ENCODE assay signal across 29 mouse cellular contexts in the genomic region with DNA sequence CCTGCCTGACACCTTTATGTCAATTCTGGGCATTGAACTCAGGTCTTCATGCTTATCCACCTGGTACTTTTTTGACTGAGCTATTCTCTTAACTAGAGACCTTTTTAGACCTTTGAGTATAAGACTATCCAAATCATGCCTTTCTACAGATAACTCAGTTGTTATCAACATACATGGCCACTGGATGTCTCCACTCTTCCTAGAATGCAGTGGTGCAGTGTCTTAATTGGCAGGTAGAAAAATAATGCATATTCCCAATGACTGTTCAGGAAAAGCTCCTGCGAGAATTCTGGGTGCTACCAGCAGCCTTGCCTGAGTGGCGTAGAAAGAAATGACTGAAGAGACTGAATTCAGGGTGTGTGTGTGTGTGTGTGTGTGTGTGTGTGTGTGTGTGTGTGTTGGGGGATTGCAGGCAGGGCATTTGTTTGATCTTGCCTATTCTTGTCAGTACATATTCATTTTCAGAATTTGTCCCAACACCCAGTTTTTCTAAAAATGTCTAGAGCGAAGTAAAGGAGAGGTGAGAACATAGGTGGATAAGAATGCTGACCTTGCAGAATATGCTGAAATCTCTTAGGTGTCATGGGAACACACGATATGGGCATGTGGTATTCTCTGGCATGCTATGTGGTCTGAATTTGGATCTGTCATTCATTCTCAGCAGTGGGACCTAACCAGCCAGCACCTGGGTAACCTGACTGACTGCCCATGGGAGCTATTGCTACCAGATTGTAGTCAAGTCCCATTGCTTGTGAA.
A peak's percentile ranks its signal among the peaks of the same experiment; 100 is the strongest.
DNase-seq lines count a peak whose midpoint lies in the region; ATAC-seq and TF ChIP-seq lines count a peak whose summit lies in the region.
"Had no signal": no experiment of that assay in that cellular context is flagged by ENCODE, and none has a peak within 500 bp of the region (broad histone marks: within the 10 kb centered on the region; RNA-seq: fewer than 3 reads in every experiment).

No protein-coding gene starts in this region.

- 0 out of 2 replicates have a peak, but pooled peaks cover 3% of the 10 kb centered on the region for H3K4me1 ChIP-seq in forebrain, embryonic 14.5 days (ENCODE audit: control insufficient read depth, insufficient read depth, low read length)
- H3K4me1 ChIP-seq in forebrain, embryonic 16.5 days (replicated peaks; ENCODE audit: control insufficient read depth, insufficient read depth, low read length): peaks cover 4% of the 10 kb centered on the region
- H3K4me1 ChIP-seq in intestine, postnatal 0 days (replicated peaks; ENCODE audit: control insufficient read depth, insufficient read depth, low read length): no peaks in the 10 kb centered on the region
- no peaks in the 10 kb centered on the region for H3K4me1 ChIP-seq in intestine, embryonic 15.5 days (replicated peaks)
- no peaks in the 10 kb centered on the region for H3K4me1 ChIP-seq in midbrain, embryonic 14.5 days (ENCODE audit: control insufficient read depth, insufficient read depth, low read length)
- H3K4me1 ChIP-seq in midbrain, embryonic 11.5 days (ENCODE audit: control insufficient read depth, insufficient read depth, low read length): no peaks in the 10 kb centered on the region
- no peaks in the 10 kb centered on the region for H3K4me1 ChIP-seq in cortical plate, adult 2 months (ENCODE audit: control insufficient read depth, insufficient read depth, low read length)
- H3K4me1 ChIP-seq in stomach, postnatal 0 days (replicated peaks; ENCODE audit: control insufficient read depth, insufficient read depth): no peaks in the 10 kb centered on the region
- H3K4me1 ChIP-seq: limb, embryonic 15.5 days; liver, embryonic 13.5 days had no signal

- H3K4me2 ChIP-seq in forebrain, embryonic 14.5 days (ENCODE audit: low read length): no peak overlapping the region
- H3K4me2 ChIP-seq in forebrain, embryonic 16.5 days (ENCODE audit: low read length): no peak overlapping the region
- no peak overlapping the region for H3K4me2 ChIP-seq in intestine, postnatal 0 days (replicated peaks; ENCODE audit: low read depth)
- no peak overlapping the region for H3K4me2 ChIP-seq in intestine, embryonic 15.5 days (replicated peaks)
- H3K4me2 ChIP-seq in midbrain, embryonic 14.5 days (ENCODE audit: low read length): no peak overlapping the region
- H3K4me2 ChIP-seq in midbrain, embryonic 11.5 days: no peak overlapping the region
- no peak overlapping the region for H3K4me2 ChIP-seq in stomach, postnatal 0 days (replicated peaks; ENCODE audit: low read depth)
- H3K4me2 ChIP-seq: forebrain, embryonic 12.5 days; hindbrain, embryonic 15.5 days; limb, embryonic 15.5 days; liver, embryonic 13.5 days; neural tube, embryonic 15.5 days had no signal

- H3K9ac ChIP-seq in forebrain, embryonic 14.5 days (ENCODE audit: low read length): no peak overlapping the region
- H3K9ac ChIP-seq in forebrain, embryonic 16.5 days (replicated peaks; ENCODE audit: low read depth, low read length): no peak overlapping the region
- H3K9ac ChIP-seq in intestine, postnatal 0 days (ENCODE audit: low read depth, low read length): no peak overlapping the region
- no peak overlapping the region for H3K9ac ChIP-seq in intestine, embryonic 15.5 days
- no peak overlapping the region for H3K9ac ChIP-seq in midbrain, embryonic 14.5 days (replicated peaks; ENCODE audit: low read length)
- no peak overlapping the region for H3K9ac ChIP-seq in midbrain, embryonic 11.5 days (ENCODE audit: low read length)
- H3K9ac ChIP-seq in stomach, postnatal 0 days (ENCODE audit: low read length): no peak overlapping the region
- H3K9ac ChIP-seq: forebrain, embryonic 12.5 days; hindbrain, embryonic 15.5 days; limb, embryonic 15.5 days; liver, embryonic 13.5 days; neural tube, embryonic 15.5 days had no signal

- H3K27me3 ChIP-seq in forebrain, embryonic 14.5 days (replicated peaks; ENCODE audit: control insufficient read depth, insufficient read depth, low read length): no peaks in the 10 kb centered on the region
- no peaks in the 10 kb centered on the region for H3K27me3 ChIP-seq in forebrain, embryonic 16.5 days (replicated peaks; ENCODE audit: control insufficient read depth, insufficient read depth, low read length)
- no peaks in the 10 kb centered on the region for H3K27me3 ChIP-seq in intestine, postnatal 0 days (replicated peaks; ENCODE audit: control insufficient read depth, insufficient read depth, low read length)
- H3K27me3 ChIP-seq in intestine, embryonic 15.5 days (replicated peaks): no peaks in the 10 kb centered on the region
- H3K27me3 ChIP-seq in midbrain, embryonic 14.5 days (ENCODE audit: control insufficient read depth, insufficient read depth, low read length): no peaks in the 10 kb centered on the region
- no peaks in the 10 kb centered on the region for H3K27me3 ChIP-seq in midbrain, embryonic 11.5 days (ENCODE audit: control insufficient read depth, insufficient read depth, low read length)
- H3K27me3 ChIP-seq in stomach, postnatal 0 days (ENCODE audit: control insufficient read depth, insufficient read depth, low read length): no peaks in the 10 kb centered on the region
- H3K27me3 ChIP-seq: forebrain, embryonic 12.5 days; hindbrain, embryonic 15.5 days; limb, embryonic 15.5 days; liver, embryonic 13.5 days; neural tube, embryonic 15.5 days had no signal

- TF ChIP-seq POLR2A in cortical plate, adult 2 months (IDR thresholded peaks at IDR 0.05; ENCODE audit: extremely low read depth, insufficient read depth, low read length): no peak

- H3K36me3 ChIP-seq in forebrain, embryonic 14.5 days (ENCODE audit: control insufficient read depth, insufficient read depth, low read length): no peaks in the 10 kb centered on the region
- H3K36me3 ChIP-seq in forebrain, embryonic 16.5 days (ENCODE audit: control insufficient read depth, insufficient read depth): no peaks in the 10 kb centered on the region
- H3K36me3 ChIP-seq in intestine, postnatal 0 days (ENCODE audit: control insufficient read depth, insufficient read depth): no peaks in the 10 kb centered on the region
- no peaks in the 10 kb centered on the region for H3K36me3 ChIP-seq in intestine, embryonic 15.5 days
- H3K36me3 ChIP-seq in midbrain, embryonic 14.5 days (ENCODE audit: control insufficient read depth, insufficient read depth, low read length): no peaks in the 10 kb centered on the region
- no peaks in the 10 kb centered on the region for H3K36me3 ChIP-seq in midbrain, embryonic 11.5 days (ENCODE audit: control insufficient read depth, insufficient read depth, low read length)
- H3K36me3 ChIP-seq in stomach, postnatal 0 days (ENCODE audit: control insufficient read depth, insufficient read depth, low read length): no peaks in the 10 kb centered on the region
- H3K36me3 ChIP-seq: forebrain, embryonic 12.5 days; hindbrain, embryonic 10.5 days; hindbrain, embryonic 15.5 days; limb, embryonic 10.5 days; limb, embryonic 15.5 days; liver, embryonic 13.5 days; neural tube, embryonic 15.5 days had no signal

- ATAC-seq in forebrain, embryonic 14.5 days: no peak
- no peak; the same call in 1 of the 2 replicates for ATAC-seq in forebrain, embryonic 16.5 days
- ATAC-seq in intestine, postnatal 0 days: no peak
- ATAC-seq in intestine, embryonic 15.5 days: no peak
- no peak for ATAC-seq in midbrain, embryonic 14.5 days (ENCODE audit: low FRiP score, low TSS enrichment)
- no peak for ATAC-seq in midbrain, embryonic 11.5 days (ENCODE audit: low FRiP score)
- ATAC-seq in stomach, postnatal 0 days (ENCODE audit: low FRiP score, low TSS enrichment): no peak
- ATAC-seq: intestine, embryonic 16.5 days; Patski had no signal

- no peak overlapping the region for H3K27ac ChIP-seq in forebrain, embryonic 14.5 days (ENCODE audit: low read depth, low read length)
- H3K27ac ChIP-seq in forebrain, embryonic 16.5 days (ENCODE audit: low read length): no peak overlapping the region
- H3K27ac ChIP-seq in intestine, postnatal 0 days (ENCODE audit: low read depth, low read length): no peak overlapping the region
- no peak overlapping the region for H3K27ac ChIP-seq in intestine, embryonic 15.5 days
- H3K27ac ChIP-seq in midbrain, embryonic 14.5 days (replicated peaks; ENCODE audit: low read depth, low read length): no peak overlapping the region
- no peak overlapping the region for H3K27ac ChIP-seq in midbrain, embryonic 11.5 days (ENCODE audit: low read depth, low read length)
- no peak overlapping the region for H3K27ac ChIP-seq in cortical plate, adult 2 months (ENCODE audit: insufficient read depth, low read length)
- no peak overlapping the region for H3K27ac ChIP-seq in stomach, postnatal 0 days (replicated peaks)
- H3K27ac ChIP-seq: forebrain, embryonic 12.5 days; hindbrain, embryonic 10.5 days; hindbrain, embryonic 15.5 days; limb, embryonic 10.5 days; limb, embryonic 15.5 days; liver, embryonic 13.5 days; neural tube, embryonic 15.5 days had no signal

- no peak for TF ChIP-seq EP300 in stomach, postnatal 0 days (optimal IDR thresholded peaks at IDR 0.05)

- no peaks in the 10 kb centered on the region for H3K9me3 ChIP-seq in forebrain, embryonic 14.5 days (replicated peaks; ENCODE audit: control insufficient read depth, low read length)
- H3K9me3 ChIP-seq in forebrain, embryonic 16.5 days (ENCODE audit: control insufficient read depth, low read length): no peaks in the 10 kb centered on the region
- H3K9me3 ChIP-seq in intestine, postnatal 0 days (ENCODE audit: control insufficient read depth): no peaks in the 10 kb centered on the region
- no peaks in the 10 kb centered on the region for H3K9me3 ChIP-seq in intestine, embryonic 15.5 days
- no peaks in the 10 kb centered on the region for H3K9me3 ChIP-seq in midbrain, embryonic 14.5 days (ENCODE audit: control insufficient read depth, low read length)
- H3K9me3 ChIP-seq in midbrain, embryonic 11.5 days (ENCODE audit: control insufficient read depth, low read length): no peaks in the 10 kb centered on the region
- H3K9me3 ChIP-seq in stomach, postnatal 0 days (ENCODE audit: control insufficient read depth, low read length): no peaks in the 10 kb centered on the region
- H3K9me3 ChIP-seq: forebrain, embryonic 12.5 days; hindbrain, embryonic 10.5 days; hindbrain, embryonic 15.5 days; limb, embryonic 10.5 days; limb, embryonic 15.5 days; liver, embryonic 13.5 days; neural tube, embryonic 15.5 days had no signal

- peak; percentile 46 for DNase-seq in forebrain, embryonic 14.5 days (ENCODE audit: low spot score)
- peak; percentile 43 for DNase-seq in midbrain, embryonic 14.5 days
- no peak for DNase-seq in midbrain, embryonic 11.5 days (ENCODE audit: low spot score, missing footprints)
- no peak for DNase-seq in stomach, postnatal 0 days (ENCODE audit: low spot score)
- DNase-seq: adrenal gland, postnatal 25 days; cerebellum, adult 18-20 months; cerebellum, postnatal 10 days; heart, postnatal 14 days; kidney, adult 9 months; kidney, postnatal 14 days; liver, embryonic 13.5 days; lung, adult 18-20 months; lung, postnatal 14 days; spleen, adult 18-20 months; thymus, adult 18-20 months; thymus, postnatal 36 days had no signal

- H3K4me3 ChIP-seq in forebrain, embryonic 14.5 days (ENCODE audit: low read depth, low read length): no peak overlapping the region
- no peak overlapping the region for H3K4me3 ChIP-seq in forebrain, embryonic 16.5 days (replicated peaks; ENCODE audit: low read length)
- H3K4me3 ChIP-seq in intestine, postnatal 0 days (ENCODE audit: low read depth, low read length): no peak overlapping the region
- no peak overlapping the region for H3K4me3 ChIP-seq in intestine, embryonic 15.5 days (replicated peaks)
- no peak overlapping the region for H3K4me3 ChIP-seq in midbrain, embryonic 14.5 days (replicated peaks; ENCODE audit: low read depth, low read length)
- H3K4me3 ChIP-seq in midbrain, embryonic 11.5 days (ENCODE audit: low read depth, low read length): no peak overlapping the region
- H3K4me3 ChIP-seq in cortical plate, adult 2 months (ENCODE audit: insufficient read depth, low read length): no peak overlapping the region
- no peak overlapping the region for H3K4me3 ChIP-seq in stomach, postnatal 0 days (ENCODE audit: low read depth, low read length)
- H3K4me3 ChIP-seq: erythroblast, embryonic 14.5 days; forebrain, embryonic 12.5 days; hindbrain, embryonic 10.5 days; hindbrain, embryonic 15.5 days; limb, embryonic 10.5 days; limb, embryonic 15.5 days; liver, embryonic 13.5 days; neural tube, embryonic 15.5 days had no signal

- 91% methylated on average over 4 of the region's 4 CpGs for whole genome bisulfite sequencing in forebrain, embryonic 14.5 days
- 79% methylated on average over 4 of the region's 4 CpGs for WGBS in forebrain, embryonic 16.5 days
- 93% methylated on average over 4 of the region's 4 CpGs for WGBS in intestine, postnatal 0 days
- 90% methylated on average over 4 of the region's 4 CpGs for WGBS in intestine, embryonic 15.5 days
- WGBS in midbrain, embryonic 14.5 days: 89% methylated on average over 4 of the region's 4 CpGs
- WGBS in midbrain, embryonic 11.5 days: 87% methylated on average over 4 of the region's 4 CpGs
- 72% methylated on average over 4 of the region's 4 CpGs for WGBS in stomach, postnatal 0 days

- TF ChIP-seq CTCF in intestine, postnatal 0 days (IDR thresholded peaks at IDR 0.05; ENCODE audit: low read depth): peak; percentile 37; the same call in 1 of the 2 replicates
- TF ChIP-seq CTCF in cortical plate, adult 2 months (IDR thresholded peaks at IDR 0.05; ENCODE audit: extremely low read depth, insufficient read depth, low read length): 0 out of 2 replicates have a peak, but pooled peaks have one; percentile 9
- no peak for TF ChIP-seq CTCF in stomach, postnatal 0 days (IDR thresholded peaks at IDR 0.05; ENCODE audit: low read depth)

Comparison
In these comparisons a context has a peak if more than half of its experiments do, and no peak if none do; other contexts are left out.
1. DNase-seq: peak in forebrain, embryonic 14.5 days (single experiment) and midbrain, embryonic 14.5 days (single experiment); none in midbrain, embryonic 11.5 days (single experiment) and stomach, postnatal 0 days (single experiment).